Mouse (Mus musculus): ENCODE measurements around the gene Olfr951.

Gene Olfr951

DNA sequence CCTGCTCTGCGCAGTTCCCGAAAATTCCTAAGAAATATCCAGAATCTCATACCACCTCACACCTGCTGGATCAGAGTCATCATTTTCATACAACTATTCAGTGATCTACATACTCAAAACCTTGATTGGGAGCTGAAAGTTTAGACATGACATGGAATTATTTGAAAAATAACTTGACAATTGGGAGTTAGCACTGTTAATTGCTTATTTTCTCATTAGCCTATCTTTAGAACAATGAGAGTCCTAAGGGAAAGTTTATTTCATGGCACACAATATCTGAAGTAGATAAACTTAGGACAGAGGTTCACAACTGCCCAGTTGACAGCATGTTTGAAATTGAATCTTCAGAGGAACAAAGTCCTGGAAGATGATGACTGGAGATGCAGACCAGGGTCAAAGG, at the start of gene Olfr951:
Olfr951 (plus strand) TSS at position 301 of the 400 bp plus-strand sequence.
- no peak for DNase-seq

DNA sequence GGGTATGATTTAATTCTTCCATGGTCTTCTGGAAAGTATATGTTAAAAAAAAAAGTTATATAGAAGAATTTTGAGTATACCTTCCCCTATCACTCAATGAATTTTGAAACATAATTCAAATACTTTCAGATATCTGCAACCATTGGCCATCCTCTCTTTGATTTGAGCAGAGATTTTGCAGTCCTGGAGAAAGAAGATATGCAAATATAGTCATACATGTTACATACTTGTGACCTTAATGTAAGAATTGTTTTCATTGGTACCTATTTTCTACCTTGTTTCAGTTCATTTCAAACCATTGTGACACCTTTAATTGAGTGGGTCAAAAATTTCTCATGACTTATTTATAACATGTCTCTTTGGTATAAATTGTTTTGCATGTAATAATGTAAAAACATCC, 39.8 kb downstream of the Olfr951 start, which contains the start of gene Olfr952:
Olfr952 (minus strand) TSS at position 101 of the 400 bp plus-strand sequence.
- no peak for DNase-seq

Measured in kidney, adult 18-20 months (tissue).